Mouse (Mus musculus): ENCODE data around the gene Rps3a1.

Rps3a1 gene

DNA sequence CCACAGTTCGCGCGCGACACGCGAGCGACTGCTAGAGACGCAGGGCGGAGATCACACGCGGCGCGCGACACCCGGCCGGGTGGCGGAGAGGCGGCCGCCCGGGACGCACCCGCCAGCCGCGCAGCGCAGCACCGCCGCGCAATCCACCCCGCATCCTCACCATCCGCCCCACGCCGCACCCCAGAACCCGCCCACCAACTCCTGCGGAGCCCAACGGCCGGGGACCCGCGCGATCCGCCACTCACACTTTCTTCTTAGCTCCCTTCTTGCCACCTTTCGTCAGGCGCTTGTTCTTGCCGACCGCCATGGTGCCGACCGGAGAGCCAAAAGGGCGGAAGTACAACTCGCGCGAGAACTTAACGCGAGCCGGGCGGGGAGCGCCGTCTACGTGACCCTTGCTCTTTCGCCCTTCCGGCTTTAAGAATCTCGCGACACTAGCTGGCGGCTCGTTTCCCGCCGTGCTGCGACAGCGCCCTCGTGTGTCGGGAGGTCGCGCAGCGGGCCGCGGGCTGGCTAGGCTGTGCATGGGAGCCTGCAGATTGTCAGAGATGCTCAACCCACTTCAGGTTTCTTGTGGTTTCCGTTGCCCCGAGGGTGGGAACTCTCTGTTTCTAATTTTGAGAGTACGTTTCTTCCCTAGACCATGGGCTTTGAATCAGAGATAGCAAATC is at the start of gene Rps3a1:
Rps3a1 (minus strand) TSS at position 440 of the 671 bp plus-strand sequence.
- DNase-seq = peak; percentile 98 to 99

DNA sequence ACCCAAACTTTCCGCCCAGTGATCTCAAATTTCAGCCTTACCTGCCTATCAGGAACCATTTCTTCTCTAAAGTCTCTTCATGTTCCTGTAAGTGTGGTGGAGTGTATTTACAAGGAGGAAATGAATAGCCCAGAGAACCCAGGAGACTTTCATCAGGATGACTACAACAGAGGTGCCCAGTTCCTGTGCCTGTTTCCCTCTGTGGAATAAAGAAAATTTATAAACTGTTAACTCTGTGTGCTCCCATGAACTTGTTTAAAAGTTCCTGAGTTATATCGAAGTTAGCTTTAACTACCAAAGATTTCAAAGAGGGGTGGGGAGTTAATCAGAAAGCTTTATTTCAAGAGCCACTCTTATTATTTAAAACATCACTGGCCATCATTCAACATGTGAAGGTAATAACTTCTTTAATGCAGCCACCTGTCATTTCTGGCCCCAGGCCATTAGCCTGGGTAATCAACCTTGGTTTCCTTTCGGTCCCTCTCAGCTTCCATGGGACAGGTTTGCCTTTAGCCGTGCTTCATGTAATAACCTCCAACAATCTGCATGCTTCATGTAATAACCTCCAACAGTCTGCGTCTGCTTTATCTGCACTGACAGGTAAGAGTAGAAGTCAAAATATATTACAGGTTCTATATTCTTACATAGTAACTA is 45.4 kb upstream of the Rps3a1 start:
- no peak for DNase-seq

DNA sequence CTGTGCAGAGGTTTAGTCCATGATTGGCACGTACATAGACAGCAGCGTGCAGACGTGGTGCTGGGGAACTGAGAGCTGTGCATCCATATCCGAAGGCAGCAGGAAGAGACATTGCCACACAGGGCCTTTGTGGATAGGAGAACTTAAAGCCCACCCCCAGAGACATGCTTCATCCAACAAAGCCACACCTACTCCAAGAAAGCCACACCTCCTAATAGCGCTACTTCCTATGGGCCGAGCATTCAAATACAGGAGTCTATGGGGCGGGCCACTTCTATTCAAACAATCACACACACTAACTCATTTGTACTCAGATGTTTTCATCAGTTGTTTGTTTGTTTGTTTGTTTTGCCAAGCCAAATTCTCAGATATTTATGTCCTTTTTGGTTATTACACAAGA is 42.0 kb upstream of the Rps3a1 start:
- no peak for DNase-seq

DNA sequence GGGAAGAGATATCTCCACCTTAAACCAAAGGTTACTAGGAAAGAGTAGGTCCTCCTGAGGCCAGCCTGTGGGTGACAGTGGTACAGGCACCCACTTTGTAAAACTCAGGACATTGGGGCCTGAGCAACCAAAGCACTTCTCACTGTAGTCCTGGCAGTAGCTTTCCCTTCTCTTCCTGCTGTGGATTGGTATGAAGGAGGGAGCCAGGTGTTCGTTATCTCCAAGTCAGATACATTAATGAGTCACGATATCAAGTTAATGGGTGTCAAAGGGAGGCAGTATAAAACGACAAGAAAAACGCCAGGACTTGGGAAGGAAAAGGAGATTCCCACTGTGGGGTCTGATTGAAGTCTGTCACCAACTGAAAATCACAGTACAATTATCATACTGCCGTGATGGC is 38.6 kb upstream of the Rps3a1 start:
- no peak for DNase-seq

DNA sequence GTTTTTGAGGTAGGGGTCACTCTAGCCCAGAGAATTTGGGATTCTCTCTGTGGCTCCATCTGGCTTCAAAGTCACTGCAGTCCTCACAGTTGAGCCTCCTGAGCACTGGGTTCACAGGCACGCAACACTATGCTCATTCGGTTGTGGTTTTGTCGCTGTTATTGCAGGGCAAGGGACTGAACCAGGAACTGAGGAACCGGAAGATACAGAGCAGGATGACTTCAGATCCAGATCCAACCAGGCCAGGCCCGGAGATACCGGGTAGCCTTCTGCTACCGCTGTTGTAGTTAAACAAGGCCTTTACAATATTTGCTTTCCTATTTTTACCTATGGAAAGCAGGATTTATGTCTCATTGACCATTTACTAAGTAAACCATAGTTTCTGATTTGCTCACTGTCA is 37.2 kb upstream of the Rps3a1 start:
- DNase-seq = no peak

DNA sequence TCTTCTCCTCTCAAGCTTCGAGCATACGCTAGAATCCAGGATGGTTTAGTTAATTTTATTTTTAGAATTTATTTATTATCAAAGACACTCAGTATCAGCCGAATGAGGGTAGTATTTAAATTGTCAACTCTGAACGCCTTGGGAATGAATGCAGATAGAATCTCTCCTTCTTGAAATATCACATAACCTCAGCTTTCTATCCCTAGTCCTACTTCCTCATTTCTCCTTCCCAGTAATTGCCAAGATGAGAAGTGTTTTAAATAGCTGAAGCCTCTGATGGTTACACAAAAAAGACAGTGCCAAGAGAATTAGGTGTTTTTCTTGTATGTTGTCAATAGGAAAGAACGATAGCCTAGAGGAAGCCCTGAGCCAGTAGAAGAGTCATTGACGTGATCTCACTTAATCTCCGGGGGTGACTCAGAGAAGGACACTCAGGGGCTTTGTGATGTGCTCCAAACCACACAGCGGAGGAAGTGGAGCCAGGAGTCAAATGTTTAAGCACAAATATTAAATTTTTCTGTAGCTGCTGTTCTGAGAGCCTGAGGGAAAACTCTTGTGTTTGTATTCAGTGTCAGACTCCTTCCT is 26.4 kb upstream of the Rps3a1 start:
- no peak for DNase-seq

DNA sequence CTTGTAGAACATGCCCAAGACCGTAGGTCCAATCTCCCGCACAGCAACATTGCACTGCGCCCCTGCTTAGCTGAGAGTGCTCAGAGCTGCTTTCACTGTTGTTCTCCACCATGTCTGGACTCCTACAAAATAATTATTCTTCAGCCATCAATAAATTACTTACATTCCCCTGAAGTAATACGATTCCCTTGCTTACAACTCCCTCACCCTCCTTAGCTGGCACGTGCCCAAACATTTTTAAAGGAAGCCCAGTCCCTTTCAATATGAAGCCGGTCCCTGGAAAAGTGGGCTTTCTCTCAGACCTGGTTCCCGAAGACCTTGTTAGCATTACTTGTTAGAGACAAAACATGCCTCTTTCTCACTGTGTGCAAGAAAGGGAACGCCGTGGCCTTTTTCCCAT is 7.0 kb upstream of the Rps3a1 start:
- no peak for DNase-seq

DNA sequence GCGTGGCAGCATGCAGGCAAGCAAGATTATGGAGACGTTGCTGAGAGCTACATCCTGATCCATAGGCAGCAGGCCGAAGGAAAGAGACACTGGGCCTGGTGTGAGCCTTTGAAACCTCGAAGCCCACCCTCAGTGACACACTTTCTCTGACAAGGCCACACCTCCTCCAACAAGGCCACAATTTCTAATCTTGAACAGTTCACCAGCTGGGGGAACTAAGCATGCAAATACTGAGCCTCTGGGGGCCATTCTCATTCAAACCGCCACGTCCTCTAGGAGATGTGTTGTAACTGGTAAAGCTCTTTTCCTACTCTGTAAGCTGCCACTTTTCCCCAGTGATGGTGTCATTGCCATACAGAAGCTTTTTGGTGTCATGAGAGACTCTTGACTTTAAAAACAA is 6.6 kb upstream of the Rps3a1 start:
- DNase-seq = no peak

DNA sequence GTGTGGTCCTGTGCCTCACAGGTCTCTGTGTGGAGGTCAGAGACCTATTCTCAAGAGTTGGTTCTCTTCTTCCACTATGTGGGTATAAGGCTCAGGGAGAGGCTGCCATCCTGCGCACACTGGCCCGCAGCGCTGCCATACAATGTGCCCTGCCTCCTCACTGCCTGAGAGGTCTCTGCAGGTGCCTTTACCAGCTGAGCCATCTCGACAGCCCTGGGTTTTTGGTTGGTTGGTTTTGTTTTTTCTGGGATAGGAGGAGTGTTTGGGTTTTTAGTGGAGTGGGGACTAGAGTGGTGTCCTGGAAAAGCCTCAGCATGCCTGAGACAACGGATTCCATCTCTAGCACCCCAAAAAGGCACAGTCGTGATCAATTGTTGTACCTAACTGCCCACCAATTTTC is 841 bp upstream of the Rps3a1 start:
- no peak for DNase-seq

DNA sequence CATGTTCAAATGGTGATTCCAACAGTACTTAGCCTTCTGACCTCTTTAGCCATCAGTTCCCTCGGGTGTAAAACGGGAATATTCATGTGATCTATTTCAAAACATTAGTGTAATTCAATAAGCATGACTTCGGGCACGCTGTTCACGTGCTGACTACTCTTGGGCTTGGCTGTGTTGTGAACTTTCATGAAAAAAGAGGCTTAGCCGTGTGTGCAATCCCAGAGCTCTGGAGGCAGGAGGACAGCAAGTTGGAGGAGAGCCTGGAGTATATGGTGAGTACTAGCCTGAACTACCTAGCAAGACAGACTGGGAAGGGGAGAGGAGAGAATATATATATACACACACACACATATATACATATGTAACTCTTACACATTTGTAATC is 424 bp upstream of the Rps3a1 start:
- no peak for DNase-seq

DNA sequence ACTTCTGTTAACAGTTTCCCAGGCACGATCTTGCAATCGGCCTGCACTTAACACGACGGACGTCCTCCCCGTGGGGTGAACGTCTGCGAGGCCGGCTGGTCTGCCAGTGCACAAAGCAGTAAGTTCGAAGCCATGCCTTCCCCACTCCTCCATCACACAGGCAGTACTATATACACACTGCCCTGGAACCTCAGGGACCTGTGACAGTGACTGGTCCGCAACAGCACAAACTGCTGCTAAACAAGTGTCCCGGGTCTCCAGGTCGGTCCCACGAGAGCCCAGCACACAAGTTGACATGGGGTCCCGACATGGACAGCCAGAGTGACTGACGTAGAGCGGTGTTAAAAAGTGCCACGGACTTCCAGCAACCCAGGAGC is 628 bp downstream of the Rps3a1 start:
- peak in 1 of 2 experiments; percentile 35 for DNase-seq

DNA sequence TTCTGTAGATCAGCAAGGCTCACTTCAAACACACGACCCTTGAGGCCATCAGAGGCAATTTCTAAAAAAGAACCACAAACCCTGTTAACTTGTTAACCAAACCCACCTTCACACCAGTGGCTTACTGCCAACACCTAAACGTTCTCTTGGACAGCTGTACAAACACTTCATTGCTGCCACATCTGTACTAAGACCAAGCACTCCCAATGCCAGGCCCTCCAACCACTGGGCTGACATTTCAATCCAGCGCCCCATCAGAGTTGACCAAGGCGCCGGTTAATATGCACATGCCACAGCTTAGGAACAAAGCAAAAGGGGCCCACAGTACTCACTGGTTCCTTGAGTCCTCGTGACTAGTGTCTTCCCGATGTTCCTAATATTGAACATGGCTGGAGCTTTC is 1.1 kb downstream of the Rps3a1 start:
- peak in 1 of 2 experiments; percentile 14 for DNase-seq

DNA sequence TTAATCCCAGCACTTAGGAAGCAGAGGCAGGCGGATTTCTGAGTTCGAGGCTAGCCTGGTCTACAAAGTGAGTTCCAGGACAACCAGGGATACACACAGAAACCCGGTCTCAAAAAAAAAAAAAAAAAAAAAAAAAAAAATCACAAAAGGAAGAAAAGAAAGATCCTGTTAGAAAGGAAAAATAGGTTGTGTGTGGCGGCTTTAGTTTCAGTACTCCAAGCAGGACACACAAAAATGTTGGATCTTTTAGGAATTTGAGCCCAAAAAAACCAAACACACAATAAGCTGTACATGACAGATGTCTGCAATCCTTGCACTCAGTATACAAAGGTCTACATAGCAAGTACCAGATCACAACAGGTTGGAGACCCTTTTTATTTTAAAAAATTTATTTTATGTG is 2.8 kb downstream of the Rps3a1 start:
- no peak for DNase-seq

DNA sequence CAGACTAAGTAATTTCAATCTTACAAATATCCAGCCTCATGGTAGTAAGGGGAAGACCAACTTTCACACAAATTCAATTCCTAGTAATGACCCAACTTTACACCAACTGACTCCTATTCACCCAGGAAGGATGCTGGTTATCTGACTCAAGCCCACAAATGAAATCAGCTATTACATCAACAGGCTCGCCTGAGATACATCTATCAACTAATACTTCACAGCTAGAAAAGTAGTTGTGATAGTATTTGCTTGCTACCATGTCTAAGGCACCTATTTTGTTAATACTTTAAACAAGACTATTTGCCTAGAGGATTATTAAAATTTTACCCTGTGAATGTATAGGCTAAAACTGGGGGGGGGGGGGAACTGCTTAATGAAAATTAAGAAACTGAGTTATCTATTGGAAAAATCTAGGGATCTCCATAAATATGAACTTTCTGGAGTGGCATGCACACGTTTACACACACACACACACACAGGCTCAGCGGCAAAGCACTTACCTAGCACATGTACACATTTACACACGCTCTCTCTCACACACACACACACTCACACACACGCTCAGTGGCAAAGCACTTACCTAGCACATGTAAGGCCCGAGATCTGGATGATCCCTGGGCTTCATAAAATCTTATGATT is 5.4 kb downstream of the Rps3a1 start:
- DNase-seq = no peak

DNA sequence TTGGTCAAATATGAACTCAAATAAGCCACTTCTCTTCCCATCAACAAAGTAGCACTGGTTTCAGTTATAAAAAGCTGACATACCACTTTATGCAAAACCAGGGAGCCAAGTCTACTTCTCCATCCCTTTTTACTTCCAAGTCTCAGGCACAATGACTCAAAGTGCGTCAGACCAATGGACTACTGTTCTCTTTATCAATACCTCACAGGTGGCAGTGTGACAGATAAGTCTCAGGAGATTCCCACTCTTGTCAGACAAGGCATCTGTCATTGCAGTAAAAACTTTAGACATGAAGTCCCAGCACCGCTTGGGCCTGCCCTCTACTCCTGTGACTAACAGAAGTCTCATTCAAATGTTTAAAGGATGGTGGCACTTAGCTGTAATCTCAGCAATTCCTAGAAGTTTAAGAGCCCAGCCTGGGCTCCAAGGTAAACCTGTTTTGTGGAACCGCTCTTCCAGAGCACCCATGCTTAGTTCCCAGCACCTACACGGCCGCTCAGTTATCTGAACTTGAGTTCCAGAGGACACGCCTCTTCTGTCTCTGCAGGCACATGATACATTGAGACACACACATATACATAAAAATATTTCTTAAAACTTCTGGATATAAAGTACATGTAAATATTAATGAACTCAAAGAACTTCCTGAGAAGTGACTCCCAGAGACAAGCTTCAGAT is 6.5 kb downstream of the Rps3a1 start:
- DNase-seq = no peak

DNA sequence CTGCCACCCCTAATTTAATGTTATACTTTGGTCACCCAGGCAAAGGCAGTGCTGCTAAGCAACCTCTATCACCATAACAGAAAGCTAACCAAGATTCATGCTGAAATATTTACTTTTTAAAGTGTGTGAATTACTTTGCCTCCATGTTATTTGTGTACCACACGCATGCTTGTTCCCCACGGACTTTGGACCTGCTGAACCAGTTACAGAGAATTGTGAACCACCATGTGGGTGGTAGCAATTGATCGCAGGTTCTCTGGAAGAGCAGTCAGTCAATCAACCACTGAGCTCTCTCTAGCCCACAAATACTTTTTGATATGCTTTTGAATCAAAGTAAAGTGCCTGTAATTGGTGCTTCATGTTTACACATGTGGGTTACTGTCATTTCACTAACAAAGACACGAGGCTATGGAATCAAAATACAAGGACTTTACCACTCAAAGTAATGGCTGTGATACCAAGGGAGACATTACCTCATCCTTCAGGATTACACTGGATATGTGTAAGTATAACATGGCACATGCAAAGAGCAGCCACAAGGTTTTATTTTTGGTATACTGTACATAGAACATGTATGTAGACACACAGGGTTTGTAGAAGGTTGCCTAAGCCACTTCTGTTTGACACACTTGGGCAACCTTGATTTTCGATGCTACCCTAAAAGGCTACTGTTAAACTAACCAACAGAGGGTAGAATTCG is 7.4 kb downstream of the Rps3a1 start:
- DNase-seq = no peak

DNA sequence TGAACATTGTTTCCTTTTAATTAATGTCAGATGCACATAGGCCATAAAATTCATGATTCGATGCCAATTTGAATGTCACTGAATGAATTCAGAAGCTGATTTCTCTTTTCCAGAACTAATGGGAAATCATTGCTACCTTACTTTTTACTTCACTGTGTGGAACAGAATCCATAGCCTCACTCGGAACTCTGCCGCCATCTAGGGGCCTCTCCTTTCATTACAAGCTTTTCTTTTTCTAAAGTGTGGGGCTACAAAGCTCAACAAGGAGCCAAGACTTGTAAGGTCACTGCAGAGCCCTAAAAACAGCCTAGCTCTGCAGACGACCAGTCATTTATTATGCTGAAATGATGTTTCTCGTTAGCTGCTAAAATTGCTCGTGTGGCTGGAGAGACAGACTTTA is 12.7 kb downstream of the Rps3a1 start:
- peak; percentile 54 to 82 for DNase-seq

DNA sequence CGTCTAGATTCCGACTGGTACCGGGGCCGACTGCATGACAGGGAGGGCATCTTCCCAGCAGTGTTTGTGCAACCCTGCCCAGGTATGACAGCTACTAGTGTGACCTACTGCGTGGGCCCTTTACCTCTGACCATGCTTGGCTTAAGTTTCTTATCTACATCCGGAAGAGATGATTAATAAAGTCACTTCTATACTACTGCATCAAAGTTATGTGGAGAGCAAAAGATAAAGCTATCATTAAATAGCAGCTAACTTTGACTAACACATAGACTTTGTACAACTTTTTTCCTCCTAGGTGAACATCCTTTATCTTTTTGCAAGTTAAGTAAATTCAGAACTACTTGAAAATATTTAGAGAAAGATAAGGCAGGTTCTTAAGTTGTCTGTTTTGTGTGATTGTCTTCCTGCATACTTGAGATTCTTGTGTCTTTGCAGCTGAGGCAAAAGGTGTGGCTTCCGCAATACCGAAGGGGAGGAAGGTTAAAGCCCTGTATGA is 19.2 kb downstream of the Rps3a1 start:
- DNase-seq = no peak

DNA sequence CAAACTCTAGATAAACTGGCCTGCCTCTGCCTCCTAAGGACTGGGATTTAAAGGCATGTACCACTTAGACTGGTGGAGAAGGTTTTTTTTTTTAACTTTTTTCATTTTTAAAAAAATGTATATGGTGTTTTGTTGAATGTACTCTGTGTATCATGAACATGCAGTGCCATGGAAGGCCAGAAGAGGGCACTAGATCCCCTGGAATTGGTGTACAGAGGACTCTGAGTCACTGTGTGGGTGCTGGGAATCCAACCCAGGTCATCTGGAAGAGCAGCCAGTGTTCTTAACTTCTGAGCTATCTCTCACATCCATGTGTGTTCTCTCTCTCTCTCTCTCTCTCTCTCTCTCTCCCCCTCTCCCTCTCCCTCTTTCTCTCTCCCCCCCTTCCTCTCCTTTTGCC is 20.3 kb downstream of the Rps3a1 start:
- DNase-seq = no peak

DNA sequence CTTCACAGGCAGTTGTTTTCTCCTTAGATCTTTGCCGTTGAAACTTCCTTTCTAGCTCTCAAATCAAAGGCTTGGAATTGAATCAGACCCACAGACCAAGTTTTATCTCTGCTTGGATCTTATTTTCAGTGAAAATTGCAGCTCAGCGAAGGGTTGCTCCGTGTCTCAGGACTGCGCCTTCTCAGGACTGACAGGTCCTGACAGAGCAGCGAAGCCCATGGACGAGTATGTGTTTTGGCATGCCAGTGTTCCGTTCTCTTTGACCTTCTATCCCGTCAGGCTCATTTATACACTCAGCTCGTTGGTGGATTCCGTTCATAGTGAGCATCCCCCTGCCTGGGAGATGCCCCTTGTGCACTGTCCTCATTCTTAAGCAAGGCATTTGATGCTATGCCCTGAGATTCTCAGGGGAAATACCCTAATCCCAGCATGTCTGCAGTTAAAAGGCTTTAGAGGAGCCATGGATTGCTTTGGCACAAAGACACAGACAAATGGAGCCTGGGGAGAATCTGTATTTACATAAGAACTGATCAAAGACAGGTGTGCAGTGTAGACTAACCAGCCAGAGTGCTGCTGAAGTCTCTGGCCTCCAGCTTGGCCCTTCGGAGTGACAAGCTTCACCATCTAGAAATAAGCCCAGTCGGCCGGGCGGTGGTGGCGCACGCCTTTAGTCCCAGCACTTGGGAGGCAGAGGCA is 23.1 kb downstream of the Rps3a1 start:
- DNase-seq = no peak

DNA sequence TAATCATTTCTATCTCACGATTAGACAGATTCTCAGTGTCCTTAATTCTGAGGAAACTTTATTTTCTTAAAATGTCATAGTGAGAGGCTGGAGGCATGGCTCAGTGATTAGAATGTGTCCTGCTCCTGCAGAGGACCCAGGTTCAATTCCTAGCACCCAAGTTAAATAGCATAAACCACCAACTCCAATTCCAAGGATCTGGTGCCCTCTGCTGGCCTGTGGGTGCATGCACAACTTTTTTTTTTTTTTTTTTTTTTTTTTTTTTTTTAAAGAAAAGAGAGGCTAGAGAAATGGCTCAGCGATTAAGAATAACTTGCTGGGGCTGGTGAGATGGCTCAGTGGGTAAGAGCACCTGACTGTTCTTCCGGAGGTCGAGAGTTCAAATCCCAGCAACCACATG is 25.6 kb downstream of the Rps3a1 start:
- DNase-seq = no peak
